Mouse (Mus musculus): ENCODE data around the gene Syt2.

Syt2 gene

DNA sequence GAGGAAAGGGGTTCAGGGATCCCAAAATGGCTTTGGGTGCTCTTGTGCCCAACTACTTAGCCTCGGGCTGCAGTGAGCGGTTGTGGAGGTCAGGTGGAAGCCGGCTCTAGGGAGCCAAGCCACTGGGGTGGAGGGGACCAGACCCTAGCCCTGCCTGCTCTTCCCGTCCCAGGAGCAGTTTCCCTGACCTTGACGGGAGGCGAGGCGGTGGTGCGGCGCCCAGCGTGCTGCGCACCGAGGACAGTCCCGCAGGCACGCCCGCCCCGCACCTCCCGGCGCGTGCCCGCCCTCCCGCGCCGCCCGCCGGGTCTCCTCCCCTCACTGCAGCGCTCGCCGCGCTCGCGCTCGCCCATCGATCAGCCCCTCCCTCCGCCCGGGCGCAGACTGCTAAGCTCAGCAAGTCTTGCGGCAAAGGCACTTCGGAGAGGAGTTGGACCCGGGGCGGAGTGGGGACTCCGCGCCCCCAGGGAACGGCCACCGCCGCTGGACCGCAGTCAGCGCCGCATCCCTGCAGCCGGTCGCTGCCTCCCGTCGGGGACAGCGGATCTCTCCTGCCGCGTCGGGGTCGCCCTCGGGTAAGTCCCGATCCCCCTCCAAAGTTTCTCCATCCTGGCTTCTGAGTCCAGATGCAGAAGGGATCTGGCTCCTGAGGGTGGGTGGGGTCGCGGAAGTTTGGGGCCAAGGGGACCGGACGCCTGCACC, at the start of gene Syt2:
Gene Syt2 (plus strand): TSS at position 417 of the 702 bp plus-strand sequence.
- no peak for DNase-seq (ENCODE audit: low read depth, low spot score)

- DNase-seq (ENCODE audit: low read depth, low spot score), result no peak
Observed at GRCm38 (mm10) chr1:134597339-134598054, 49.0 kb upstream of the Syt2 start.

- no peak for DNase-seq (ENCODE audit: low read depth, low spot score)
Observed at GRCm38 (mm10) chr1:134604086-134604485, 42.4 kb upstream of the Syt2 start.

DNA sequence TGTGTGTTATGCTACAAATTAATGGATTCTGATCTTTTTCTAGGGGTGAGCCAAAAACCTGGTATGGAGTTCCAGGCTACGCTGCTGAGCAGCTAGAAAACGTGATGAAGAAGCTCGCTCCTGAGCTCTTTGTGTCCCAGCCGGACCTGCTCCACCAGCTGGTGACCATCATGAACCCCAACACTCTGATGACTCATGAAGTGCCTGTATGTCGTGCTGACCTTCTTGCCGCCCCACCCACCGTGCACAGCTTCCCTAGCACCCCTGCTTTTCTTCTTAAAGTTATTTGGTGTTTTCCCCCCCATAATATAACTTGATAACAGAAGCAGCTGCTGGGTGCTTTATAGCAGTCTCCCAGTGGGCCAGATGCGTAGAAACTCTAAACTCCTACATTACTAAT, 40.8 kb upstream of the Syt2 start:
- DNase-seq (ENCODE audit: low read depth, low spot score), result no peak

DNA sequence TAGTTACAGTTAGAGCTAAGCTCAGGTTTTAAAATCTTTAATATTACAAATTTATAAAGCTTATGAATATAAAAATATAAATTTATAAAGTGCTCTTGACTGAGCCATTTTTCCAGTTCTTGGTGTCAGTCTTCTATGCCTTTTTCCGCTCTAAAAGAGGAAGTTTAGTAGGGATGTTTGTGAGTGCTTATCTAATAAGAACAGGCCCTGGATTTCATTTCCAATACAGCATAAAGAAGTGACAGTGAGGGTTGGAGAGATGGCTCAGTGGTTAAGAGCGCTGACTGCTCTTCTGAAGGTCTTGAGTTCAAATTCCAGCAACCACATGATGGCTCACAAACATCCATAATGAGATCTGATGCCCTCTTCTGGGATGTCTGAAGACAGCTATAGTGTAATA, 40.1 kb upstream of the Syt2 start:
- DNase-seq (ENCODE audit: low read depth, low spot score), result no peak

GRCm38 (mm10) chr1:134607279-134607678, 39.2 kb upstream of the Syt2 start:
- DNase-seq (ENCODE audit: low read depth, low spot score), result no peak

GRCm38 (mm10) chr1:134609172-134609571, 37.3 kb upstream of the Syt2 start:
- DNase-seq (ENCODE audit: low read depth, low spot score), result no peak

DNA sequence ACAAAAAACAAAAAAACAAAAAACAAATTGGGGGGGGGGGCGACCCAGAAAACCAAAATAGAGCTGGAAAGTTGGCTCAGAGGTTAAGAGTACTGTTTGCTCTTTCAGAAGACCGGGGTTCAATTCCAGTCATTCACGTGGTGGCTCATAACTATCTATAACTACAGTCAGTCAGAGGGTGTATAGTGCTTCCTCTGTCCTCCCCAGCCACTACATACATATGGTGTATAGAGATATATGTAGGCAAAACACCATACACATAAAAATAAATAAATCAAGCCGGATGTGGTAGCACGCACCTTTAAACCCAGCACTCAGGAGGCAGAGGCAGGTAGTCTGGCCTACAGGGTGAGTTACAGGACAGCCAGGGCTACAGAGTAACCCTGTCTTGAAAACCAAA, 31.9 kb upstream of the Syt2 start:
- no peak for DNase-seq (ENCODE audit: low read depth, low spot score)

DNA sequence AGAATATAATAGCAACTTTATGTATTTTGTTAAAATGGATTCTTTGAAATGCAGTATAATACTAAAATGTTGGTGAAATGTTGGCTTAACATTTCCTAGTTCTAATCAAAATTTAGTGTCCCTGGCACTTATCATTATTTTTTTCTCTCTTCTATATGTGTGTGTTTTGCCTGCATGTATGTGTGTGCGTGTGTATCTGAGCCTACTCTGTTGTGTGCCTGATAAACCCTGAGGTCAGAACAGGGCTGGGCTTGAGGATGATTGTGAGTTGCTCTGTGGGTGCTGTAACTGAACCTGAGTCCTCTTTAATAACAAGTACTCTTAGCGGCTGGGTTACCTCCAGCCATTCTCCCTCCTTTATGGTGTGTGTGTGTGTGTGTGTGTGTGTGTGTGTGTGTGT, 31.5 kb upstream of the Syt2 start:
- DNase-seq (ENCODE audit: low read depth, low spot score), result no peak

DNA sequence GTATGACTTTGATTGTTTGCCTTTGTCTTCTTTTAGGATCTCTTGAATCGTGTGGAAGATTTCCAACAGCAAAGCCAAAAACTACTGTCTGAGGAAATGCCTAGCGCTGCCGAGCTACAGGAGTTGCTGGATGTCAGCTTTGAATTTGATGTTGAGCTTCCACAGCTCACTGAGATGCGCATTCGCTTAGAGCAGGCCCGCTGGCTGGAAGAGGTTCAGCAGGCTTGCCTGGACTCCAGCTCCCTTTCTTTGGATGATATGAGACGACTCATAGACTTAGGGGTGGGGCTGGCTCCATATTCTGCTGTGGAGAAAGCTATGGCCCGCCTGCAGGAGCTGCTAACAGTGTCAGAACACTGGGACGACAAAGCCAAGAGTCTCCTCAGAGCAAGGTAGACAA, 28.8 kb upstream of the Syt2 start:
- no peak for DNase-seq (ENCODE audit: low read depth, low spot score)

DNA sequence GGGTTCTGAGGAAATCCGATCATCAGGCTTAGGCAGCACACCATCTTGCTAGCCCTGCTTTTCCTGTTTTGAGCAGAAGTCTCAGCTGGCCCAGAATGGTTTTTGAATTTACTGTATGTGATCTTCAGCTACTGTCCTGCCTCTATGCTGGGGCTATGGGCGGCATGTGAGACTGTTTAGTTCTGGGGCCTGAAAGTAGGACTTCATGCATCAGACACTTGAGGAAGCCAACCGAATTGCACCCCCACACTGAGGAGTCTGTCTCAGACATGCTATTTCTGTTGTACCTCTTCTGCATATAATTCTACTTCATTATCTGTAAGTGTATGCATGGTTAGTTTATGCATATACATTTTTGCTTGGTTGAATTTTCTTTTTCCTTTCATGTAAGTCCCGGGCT, 21.2 kb upstream of the Syt2 start:
- DNase-seq (ENCODE audit: low read depth, low spot score), result no peak

DNA sequence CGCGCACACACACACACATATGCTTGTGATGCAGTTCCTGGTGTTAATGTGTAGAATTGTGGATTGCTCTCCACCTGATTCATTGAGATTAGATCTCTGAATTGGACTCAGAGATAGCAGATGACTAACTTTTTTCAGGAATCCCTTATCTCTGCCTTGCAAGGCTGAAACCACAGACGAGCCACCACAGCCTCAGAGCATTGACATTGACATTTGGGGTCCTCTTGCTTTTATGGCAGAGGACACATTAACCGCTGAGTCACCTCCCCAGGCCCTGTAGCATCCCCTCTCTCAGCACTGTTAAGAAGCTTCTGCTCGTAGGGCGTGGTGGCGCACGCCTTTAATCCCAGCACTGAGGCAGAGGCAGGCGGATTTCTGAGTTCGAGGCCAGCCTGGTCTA, 17.0 kb upstream of the Syt2 start:
- DNase-seq (ENCODE audit: low read depth, low spot score), result no peak

- no peak for DNase-seq (ENCODE audit: low read depth, low spot score)
Observed at GRCm38 (mm10) chr1:134634296-134634695, 12.2 kb upstream of the Syt2 start.

- no peak for DNase-seq (ENCODE audit: low read depth, low spot score)
Observed at GRCm38 (mm10) chr1:134636245-134636644, 10.2 kb upstream of the Syt2 start.

DNA sequence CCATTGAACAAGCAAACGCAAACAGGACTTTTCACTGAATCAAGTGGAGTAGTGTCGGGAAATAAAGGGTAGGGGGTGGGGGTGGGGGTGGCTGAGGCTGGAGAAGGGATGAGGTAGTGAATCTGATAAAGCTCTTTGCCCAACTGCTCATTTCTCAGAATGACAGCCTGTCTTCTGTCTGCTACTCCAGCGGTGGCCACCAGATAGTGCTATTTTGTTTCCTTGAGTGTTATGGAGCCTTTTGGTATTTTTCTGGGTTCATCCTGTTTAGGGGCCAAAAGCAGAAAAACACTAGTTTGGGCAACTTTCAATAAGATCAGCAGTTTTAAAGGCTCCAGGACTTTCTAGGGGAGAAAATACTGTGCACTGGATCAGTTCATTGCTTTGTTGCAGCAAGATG, 9.8 kb upstream of the Syt2 start:
- no peak for DNase-seq (ENCODE audit: low read depth, low spot score)

DNA sequence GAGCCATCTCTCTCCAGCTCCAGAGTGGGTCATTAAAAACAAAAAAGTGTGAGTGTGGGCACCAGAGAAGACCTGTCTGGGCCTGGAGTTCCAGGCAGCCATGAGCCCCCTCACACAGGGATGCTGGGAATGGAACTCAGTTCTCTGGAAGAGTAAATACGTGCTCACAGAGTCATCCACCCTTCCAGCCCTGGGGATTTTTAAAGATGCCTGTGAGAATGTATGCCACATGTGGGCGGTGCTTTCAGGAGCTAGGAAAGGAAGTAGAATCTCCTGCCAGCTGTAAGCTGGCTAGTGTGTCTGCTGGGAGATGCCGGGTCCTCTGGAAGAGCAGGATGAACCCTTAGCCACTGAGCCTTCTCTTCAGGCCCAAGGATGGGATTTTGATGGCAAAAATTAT, 8.4 kb upstream of the Syt2 start:
- no peak for DNase-seq (ENCODE audit: low read depth, low spot score)

- DNase-seq (ENCODE audit: low read depth, low spot score), result no peak
Observed at GRCm38 (mm10) chr1:134638522-134638921, 8.0 kb upstream of the Syt2 start.

- DNase-seq (ENCODE audit: low read depth, low spot score), result no peak
Observed at GRCm38 (mm10) chr1:134639460-134639859, 7.0 kb upstream of the Syt2 start.

GRCm38 (mm10) chr1:134641507-134641906, 5.0 kb upstream of the Syt2 start:
- no peak for DNase-seq (ENCODE audit: low read depth, low spot score)

DNA sequence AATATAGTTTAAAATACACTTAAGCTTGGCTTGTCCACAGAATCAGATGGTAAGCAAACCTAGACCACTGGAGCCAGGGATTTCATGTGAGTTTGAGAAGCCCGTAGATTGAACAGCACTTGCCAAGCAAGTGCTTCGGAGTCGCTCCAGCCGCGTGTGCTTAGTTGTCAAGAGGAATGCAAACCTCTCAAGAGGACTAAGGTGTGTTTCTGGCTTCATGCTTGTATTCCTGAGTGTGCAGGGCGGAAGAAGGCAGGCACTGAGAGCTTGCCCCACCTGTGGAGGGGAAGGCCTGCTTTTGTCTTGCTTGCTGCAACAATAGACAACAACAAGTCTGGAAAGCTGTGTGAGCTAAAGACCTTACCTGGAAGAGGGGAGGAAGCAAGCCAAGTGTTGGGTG, 2.8 kb upstream of the Syt2 start:
- DNase-seq (ENCODE audit: low read depth, low spot score), result no peak

- no peak for DNase-seq (ENCODE audit: low read depth, low spot score)
Observed at GRCm38 (mm10) chr1:134645408-134646200, 873 bp upstream of the Syt2 start.

DNA sequence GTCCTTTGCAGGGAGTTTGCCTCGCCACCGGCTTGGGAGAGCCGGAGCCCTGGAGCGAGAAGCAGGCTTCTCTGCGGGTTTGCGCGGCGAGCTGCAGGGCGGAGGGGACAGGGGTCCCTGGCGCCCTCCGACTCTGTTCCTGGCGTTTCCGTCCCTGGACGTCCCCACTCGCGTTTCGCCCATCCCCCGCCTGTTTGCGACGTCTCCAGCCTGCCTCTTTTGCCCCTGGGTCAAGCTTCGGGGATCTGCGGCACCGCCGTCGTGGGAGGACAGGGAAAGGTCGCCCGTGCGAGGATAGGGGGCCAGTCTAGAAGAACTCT, 446 bp downstream of the Syt2 start:
- DNase-seq (ENCODE audit: low read depth, low spot score), result no peak

GRCm38 (mm10) chr1:134647591-134647990, 1.1 kb downstream of the Syt2 start:
- DNase-seq (ENCODE audit: low read depth, low spot score), result no peak
